Mouse (Mus musculus) G1E (cell line): ENCODE measurements around the gene Smarca4. TPM values are rescaled to one million over a fixed set of nuclear protein-coding genes. Genes with fewer than 3 reads are reported as not detected.
A peak's percentile ranks its signal among the peaks of the same experiment; 100 is the strongest.

ENCODE experiments used
- ATAC-seq: 2 replicates; pipeline ENCODE4 v1.8.0; 2016; ENCODE audit warnings: mild to moderate bottlenecking; ENCODE audit not compliant: insufficient number of reproducible peaks, poor library complexity, low FRiP score, severe bottlenecking; ENCODE audit errors: extremely low read depth
- DNase-seq: peaks from one replicate; pipeline ENCODE4 v3.0.0; 2012; ENCODE audit warnings: low spot score
- H3K27me3 ChIP-seq: 2 replicates; pipeline ENCODE4 v1.6.1; 2012; ENCODE audit warnings: mild to moderate bottlenecking, low read length, inconsistent platforms; ENCODE audit not compliant: insufficient read depth
- H3K36me3 ChIP-seq: replicated peaks from 2 replicates; pipeline ENCODE3; 2012; ENCODE audit warnings: mild to moderate bottlenecking, inconsistent platforms
- H3K4me1 ChIP-seq: 2 replicates; pipeline ENCODE4 v1.6.1; 2012; ENCODE audit warnings: low read depth, low read length, inconsistent platforms, mixed read lengths; ENCODE audit not compliant: insufficient read depth
- H3K4me3 ChIP-seq: 2 replicates; pipeline ENCODE4 v1.5.1; 2012; ENCODE audit warnings: low read depth, mild to moderate bottlenecking, inconsistent platforms, low read length, moderate library complexity, mixed read lengths
- H3K9me3 ChIP-seq: replicated peaks from 2 replicates; pipeline ENCODE4 v1.6.1; 2012; ENCODE audit warnings: inconsistent platforms
- CTCF ChIP-seq: IDR thresholded peaks from 2 replicates; pipeline ENCODE4 v1.5.1; 2012; ENCODE audit warnings: low read depth, low read length, inconsistent platforms, mixed read lengths
- GATA1 ChIP-seq: IDR thresholded peaks from 2 replicates; pipeline ENCODE4 v1.6.1; 2012; ENCODE audit warnings: borderline replicate concordance, low read length, inconsistent platforms, mixed read lengths
- GATA2 ChIP-seq: IDR thresholded peaks from 2 replicates; pipeline ENCODE4 v1.6.1; 2012; ENCODE audit warnings: low read depth, low read length, inconsistent platforms, borderline replicate concordance
- POLR2AphosphoS5 ChIP-seq: IDR thresholded peaks from 2 replicates; pipeline ENCODE4 v1.6.1; 2012; ENCODE audit warnings: low read depth, low read length, inconsistent platforms; ENCODE audit not compliant: insufficient replicate concordance
- TAL1 ChIP-seq: conservative IDR thresholded peaks from 2 replicates; pipeline ENCODE4 v1.6.1; 2012; ENCODE audit warnings: low read depth, low read length, inconsistent platforms, mixed read lengths
- polyA plus RNA-seq: library from polyadenylated mRNA; stranded (reverse); fragments of >175 nt; gene quantifications from 2 replicates; pipeline ENCODE4 v1.2.3, GENCODE M21; 2012
- total RNA-seq, 2 experiments: library from RNA; stranded (forward) in 1 of 2; stranded (reverse) in 1 of 2; fragments of 200-1000 nt in 1 of 2; fragments of >200 nt in 1 of 2; fragmentation: Nextera tagmentation in 1 of 2; gene quantifications; 2 replicates each; pipeline ENCODE4 v1.2.3; 2014 to 2017

Gene Smarca4
- total and polyA plus RNA-seq, 3 experiments = 46.1 to 220 (median 85.6) TPM

DNA sequence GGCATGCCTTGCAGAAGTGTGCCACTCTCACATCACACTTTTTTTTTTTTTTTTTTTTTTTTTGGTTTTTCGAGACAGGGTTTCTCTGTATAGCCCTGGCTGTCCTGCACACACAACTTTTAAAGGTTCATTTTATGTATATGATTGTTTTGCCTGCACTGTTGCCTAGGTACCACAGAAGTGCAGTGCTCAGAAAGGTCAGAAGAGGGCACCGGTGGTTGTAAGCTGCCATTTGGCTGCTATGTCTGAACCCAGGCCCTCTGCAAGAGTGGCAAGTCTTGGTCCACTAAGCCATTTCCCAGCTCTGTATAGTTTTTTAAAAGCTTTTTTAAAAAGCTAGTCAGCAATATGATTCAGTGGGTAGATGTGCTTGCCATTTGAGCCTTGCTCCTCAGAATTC, 17.8 kb upstream of the Smarca4 start:
- no peaks in the 10 kb centered on the region for H3K27me3 ChIP-seq
- TF ChIP-seq POLR2AphosphoS5 (no peak), GATA2 (no peak), TAL1 (no peak), GATA1 (no peak), CTCF (no peak)
- H3K36me3 ChIP-seq = peaks cover 61% of the 10 kb centered on the region
- H3K4me3 ChIP-seq = no peak overlapping the region
- ATAC-seq (no peak; the same call in 1 of the 2 replicates), DNase-seq (no peak)
- H3K9me3 ChIP-seq = no peaks in the 10 kb centered on the region
- peaks cover 26% of the 10 kb centered on the region for H3K4me1 ChIP-seq

DNA sequence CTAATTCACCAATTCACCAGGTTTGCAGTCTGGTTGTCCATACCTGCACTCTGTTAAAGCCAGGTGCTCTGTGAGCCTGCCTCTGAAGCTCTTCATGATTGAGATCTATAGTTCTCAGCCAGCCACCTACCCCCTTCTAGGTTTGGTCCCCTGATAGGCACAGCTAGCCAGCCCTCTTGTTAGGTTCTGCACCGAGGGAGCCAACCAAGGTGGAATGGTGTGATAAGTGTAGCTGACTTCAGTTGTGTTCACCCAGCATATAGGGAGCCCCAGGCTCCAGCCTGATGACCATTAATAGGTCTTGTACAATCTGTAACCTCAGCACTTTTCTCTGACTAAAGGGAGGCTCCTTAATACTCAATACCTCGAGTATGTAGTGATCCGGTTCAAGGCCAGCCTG, 15.8 kb upstream of the Smarca4 start:
- H3K4me3 ChIP-seq = no peak overlapping the region
- TF ChIP-seq POLR2AphosphoS5 (no peak), GATA1 (no peak), GATA2 (no peak), CTCF (no peak), TAL1 (no peak)
- peaks cover 43% of the 10 kb centered on the region for H3K36me3 ChIP-seq
- no peaks in the 10 kb centered on the region for H3K9me3 ChIP-seq
- no peaks in the 10 kb centered on the region for H3K27me3 ChIP-seq
- ATAC-seq = no peak
- peaks cover 7% of the 10 kb centered on the region for H3K4me1 ChIP-seq
- no peak for DNase-seq

DNA sequence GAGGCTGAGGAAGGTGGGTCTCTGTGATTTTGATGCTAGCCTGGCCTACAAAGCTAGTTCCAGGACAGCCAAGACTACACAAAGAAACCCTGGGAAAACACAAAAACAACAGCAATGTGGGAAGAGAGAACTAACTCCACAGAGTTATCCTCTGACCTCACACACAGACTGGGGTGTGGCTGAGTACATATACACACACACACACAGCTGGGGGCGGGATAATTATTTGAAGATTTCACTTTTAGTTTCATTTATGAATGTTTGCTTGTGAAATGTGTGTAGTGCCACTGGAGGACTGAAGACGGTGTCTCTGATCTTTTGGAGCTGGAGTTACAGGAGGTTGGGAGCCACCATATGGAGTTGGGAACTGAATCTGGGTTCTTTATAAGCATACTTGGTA, 14.9 kb upstream of the Smarca4 start:
- no peak for TF ChIP-seq TAL1
- no peak for TF ChIP-seq CTCF
- TF ChIP-seq POLR2AphosphoS5 = no peak
- TF ChIP-seq GATA1 = no peak
- TF ChIP-seq GATA2 = no peak
- 0 out of 2 replicates have a peak, but pooled peaks cover 2% of the 10 kb centered on the region for H3K4me1 ChIP-seq
- H3K27me3 ChIP-seq = no peaks in the 10 kb centered on the region
- H3K4me3 ChIP-seq = no peak overlapping the region
- H3K9me3 ChIP-seq = no peaks in the 10 kb centered on the region
- peaks cover 34% of the 10 kb centered on the region for H3K36me3 ChIP-seq
- no peak for DNase-seq
- no peak for ATAC-seq

DNA sequence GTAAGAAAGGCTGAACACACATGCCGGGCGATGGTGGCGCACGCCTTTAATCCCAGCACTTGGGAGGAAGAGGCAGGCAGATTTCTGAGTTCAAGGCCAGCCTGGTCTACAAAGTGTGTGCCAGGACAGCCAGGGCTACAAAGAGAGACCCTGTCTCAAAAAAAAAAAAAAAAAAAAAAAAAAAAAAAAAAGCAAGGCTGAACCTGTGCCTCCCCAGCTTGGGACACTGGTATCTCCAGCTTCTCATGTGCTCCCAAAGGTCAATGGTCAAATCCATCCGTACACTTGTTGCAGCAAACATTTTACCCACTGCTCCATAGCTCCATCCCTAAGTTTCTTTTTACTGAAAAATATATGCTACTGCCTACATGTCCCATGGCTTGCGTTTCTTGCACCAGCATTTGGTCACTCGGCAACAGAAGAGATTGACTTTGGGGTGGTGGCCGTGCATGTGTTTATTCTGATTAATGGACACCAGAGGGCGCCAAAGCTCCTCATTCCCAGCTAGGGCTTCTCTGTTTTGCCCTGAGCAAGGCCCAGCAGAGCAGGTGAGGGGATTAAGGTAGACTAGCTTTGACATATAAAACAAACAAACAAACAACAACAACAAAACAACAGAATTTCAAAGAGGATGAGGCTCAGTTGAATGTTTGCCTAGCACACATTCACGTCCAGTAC, 14.1 kb upstream of the Smarca4 start:
- no peak overlapping the region for H3K4me3 ChIP-seq
- H3K4me1 ChIP-seq = peaks cover 6% of the 10 kb centered on the region; the same call in 1 of the 2 replicates
- 0 out of 2 replicates have a peak, but pooled peaks cover 2% of the 10 kb centered on the region for H3K27me3 ChIP-seq
- peak; percentile 51 for DNase-seq
- peak; percentile 15; the same call in 1 of the 2 replicates for ATAC-seq
- no peaks in the 10 kb centered on the region for H3K9me3 ChIP-seq
- TF ChIP-seq GATA2 (no peak), CTCF (peak; percentile 77)
- H3K36me3 ChIP-seq = peaks cover 27% of the 10 kb centered on the region

DNA sequence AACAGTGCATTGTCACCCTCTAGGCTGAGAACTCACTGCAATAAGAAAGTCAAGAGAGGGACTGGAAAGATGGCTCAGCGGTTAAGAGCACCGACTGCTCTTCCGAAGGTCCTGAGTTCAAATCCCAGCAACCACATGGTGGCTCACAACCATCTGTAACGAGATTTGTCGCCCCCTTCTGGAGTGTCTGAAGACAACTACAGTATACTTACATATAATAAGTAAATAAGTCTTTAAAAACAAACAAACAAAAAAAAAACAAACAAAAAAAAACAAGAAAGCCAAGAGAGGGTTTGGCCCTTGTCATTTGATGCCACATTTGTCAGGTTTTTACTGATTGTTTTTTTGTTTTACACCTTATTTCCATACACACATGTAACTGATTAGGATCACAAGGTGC, 11.8 kb upstream of the Smarca4 start:
- H3K4me1 ChIP-seq = peaks cover 8% of the 10 kb centered on the region
- no peaks in the 10 kb centered on the region for H3K9me3 ChIP-seq
- ATAC-seq (no peak), DNase-seq (no peak)
- H3K36me3 ChIP-seq = peaks cover 11% of the 10 kb centered on the region
- H3K4me3 ChIP-seq = no peak overlapping the region
- H3K27me3 ChIP-seq = peaks cover 4% of the 10 kb centered on the region; the same call in 1 of the 2 replicates
- TF ChIP-seq GATA1 (no peak), GATA2 (no peak), TAL1 (no peak), POLR2AphosphoS5 (no peak)

DNA sequence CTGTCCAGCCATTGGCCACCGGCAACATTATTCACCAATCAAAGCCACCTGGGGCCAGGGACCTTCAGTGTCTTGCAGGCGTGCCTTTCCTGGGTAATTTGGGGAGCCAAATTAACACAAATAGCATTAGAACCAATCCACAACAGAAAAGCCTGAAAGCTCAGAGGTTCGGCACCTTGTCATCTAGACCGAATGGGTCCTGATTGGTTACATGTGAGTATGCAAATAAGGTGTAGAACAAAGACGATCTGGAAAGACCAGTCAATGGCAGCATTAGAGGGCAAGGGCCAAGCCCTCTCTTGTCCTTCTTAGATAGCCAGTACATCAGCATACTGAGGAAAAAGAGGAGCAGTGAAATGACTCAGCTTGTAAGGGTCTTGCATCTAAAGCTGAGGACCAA, 10.1 kb upstream of the Smarca4 start:
- Histone ChIP-seq H3K4me1 (peaks cover 8% of the 10 kb centered on the region), H3K27me3 (peaks cover 4% of the 10 kb centered on the region; the same call in 1 of the 2 replicates), H3K9me3 (no peaks in the 10 kb centered on the region), H3K4me3 (no peak overlapping the region), H3K36me3 (no peaks in the 10 kb centered on the region)
- TF ChIP-seq TAL1 = no peak
- no peak for TF ChIP-seq CTCF
- TF ChIP-seq POLR2AphosphoS5 = no peak
- no peak for TF ChIP-seq GATA1
- no peak for TF ChIP-seq GATA2
- ATAC-seq (no peak), DNase-seq (no peak)
